Mouse (Mus musculus) embryonic facial prominence, embryonic 11.5 days (tissue): ENCODE results near the gene Bloc1s3. TPM values are rescaled to one million over a fixed set of nuclear protein-coding genes. Genes with fewer than 3 reads are reported as not detected.

Experiments
- ATAC-seq: fragments of 200-750 bp; cut with Nextera tagmentation; replicated peaks from 2 replicates; pipeline ENCODE4 v1.8.0; 2017; ENCODE audit warnings: low read depth; ENCODE audit not compliant: insufficient number of reproducible peaks, low FRiP score, low TSS enrichment
- DNase-seq: peaks from one replicate; pipeline ENCODE4 v3.0.0-alpha.2; 2015; ENCODE audit warnings: low spot score
- H3K27ac ChIP-seq: fragments of 300-500 bp; sonication (generic); replicated peaks from 2 replicates; pipeline ENCODE4 v1.5.1; 2014; ENCODE audit warnings: mild to moderate bottlenecking, low read depth, low read length, control low read depth
- H3K27me3 ChIP-seq: fragments of 300-500 bp; sonication (generic); 2 replicates; pipeline ENCODE4 v1.6.1; 2014; ENCODE audit warnings: mild to moderate bottlenecking, low read length, moderate library complexity, mixed read lengths; ENCODE audit not compliant: control insufficient read depth, insufficient read depth
- H3K36me3 ChIP-seq: fragments of 300-500 bp; sonication (generic); replicated peaks from 2 replicates; pipeline ENCODE4 v1.6.1; 2014; ENCODE audit warnings: low read depth, mild to moderate bottlenecking, low read length, moderate library complexity, mixed read lengths; ENCODE audit not compliant: control insufficient read depth, insufficient read depth
- H3K4me1 ChIP-seq: fragments of 300-500 bp; sonication (generic); 2 replicates; pipeline ENCODE4 v1.6.1; 2014; ENCODE audit warnings: low read length, mixed read lengths; ENCODE audit not compliant: control insufficient read depth, insufficient read depth
- H3K4me2 ChIP-seq: fragments of 300-500 bp; sonication (generic); 2 replicates; pipeline ENCODE4 v1.6.1; 2014; ENCODE audit warnings: low read depth, mild to moderate bottlenecking, control low read depth, low read length, moderate library complexity
- H3K4me3 ChIP-seq: fragments of 300-500 bp; sonication (generic); 2 replicates; pipeline ENCODE4 v1.5.1; 2014; ENCODE audit warnings: low read depth, low read length, control low read depth
- H3K9ac ChIP-seq: fragments of 300-500 bp; sonication (generic); replicated peaks from 2 replicates; pipeline ENCODE4 v1.6.1; 2014; ENCODE audit warnings: mild to moderate bottlenecking, control low read depth, low read length
- H3K9me3 ChIP-seq: fragments of 300-500 bp; sonication (generic); replicated peaks from 2 replicates; pipeline ENCODE4 v1.6.1; 2016; ENCODE audit warnings: mild to moderate bottlenecking, low read length, inconsistent platforms, mixed read lengths; ENCODE audit not compliant: control insufficient read depth
- WGBS: fragments of 180-500 bp; shearing (Covaris S2); extraction: QIAGEN DNeasy Blood & Tissue Kit; methylation state at CpG from one replicate; pipeline ENCODE4 v1.1.7; 2014; 5-methylcytosine and 5-hydroxymethylcytosine counted together
- polyA plus RNA-seq: library from polyadenylated mRNA; unstranded; fragments of >200 nt; fragmentation: Nextera tagmentation; extraction: Ambion mirVana; gene quantifications from 2 replicates; pipeline ENCODE4 v1.2.1, GENCODE M21; 2014

Bloc1s3 gene
- polyA plus RNA-seq, 1 experiment from 2014 or later = 2.3 TPM

GRCm38 (mm10) chr7:19500420-19501363 lies 7.5 kb downstream of the Bloc1s3 start:
- Histone ChIP-seq H3K9me3 (no peaks in the 10 kb centered on the region), H3K4me3 (no peak overlapping the region), H3K9ac (no peak overlapping the region), H3K27me3 (no peaks in the 10 kb centered on the region), H3K4me2 (no peak overlapping the region), H3K27ac (no peak overlapping the region), H3K36me3 (no peaks in the 10 kb centered on the region), H3K4me1 (no peaks in the 10 kb centered on the region)
- 70% methylated on average over 12 of the region's 12 CpGs for WGBS
- no peak for ATAC-seq
- DNase-seq = no peak

- H3K9me3 ChIP-seq = no peaks in the 10 kb centered on the region
Measured at GRCm38 (mm10) chr7:19498326-19498725, 9.8 kb downstream of the Bloc1s3 start.

GRCm38 (mm10) chr7:19496214-19496555 lies 12.0 kb downstream of the Bloc1s3 start:
- WGBS = 48% methylated on average over 5 of the region's 5 CpGs
- Histone ChIP-seq H3K27me3 (peaks cover 5% of the 10 kb centered on the region), H3K27ac (no peak overlapping the region), H3K4me2 (no peak overlapping the region), H3K36me3 (no peaks in the 10 kb centered on the region), H3K9ac (no peak overlapping the region), H3K4me1 (no peaks in the 10 kb centered on the region), H3K4me3 (no peak overlapping the region), H3K9me3 (no peaks in the 10 kb centered on the region)
- ATAC-seq = no peak
- no peak for DNase-seq

More at GRCm38 (mm10) chr7:19498326-19498725, 9.8 kb downstream of the Bloc1s3 start:
- Histone ChIP-seq H3K27me3 (no peaks in the 10 kb centered on the region), H3K4me1 (no peaks in the 10 kb centered on the region), H3K36me3 (no peaks in the 10 kb centered on the region), H3K27ac (no peak overlapping the region), H3K9ac (no peak overlapping the region), H3K4me3 (no peak overlapping the region), H3K4me2 (no peak overlapping the region)
- WGBS = 66% methylated on average over 4 of the region's 4 CpGs
- ATAC-seq (no peak), DNase-seq (no peak)

- no peak overlapping the region for H3K27ac ChIP-seq
- DNase-seq (no peak), ATAC-seq (no peak)
- no peak overlapping the region for H3K4me3 ChIP-seq
- H3K9me3 ChIP-seq = no peaks in the 10 kb centered on the region
- peaks cover 10% of the 10 kb centered on the region for H3K27me3 ChIP-seq
- H3K4me2 ChIP-seq = no peak overlapping the region
- H3K9ac ChIP-seq = no peak overlapping the region
- no peaks in the 10 kb centered on the region for H3K36me3 ChIP-seq
- WGBS = 51% methylated on average over 20 of the region's 20 CpGs
- no peaks in the 10 kb centered on the region for H3K4me1 ChIP-seq
Measured at GRCm38 (mm10) chr7:19495521-19496213, 12.5 kb downstream of the Bloc1s3 start.

- DNase-seq (no peak), ATAC-seq (no peak)
- Histone ChIP-seq H3K27me3 (peaks cover 15% of the 10 kb centered on the region), H3K4me2 (no peak overlapping the region), H3K9me3 (no peaks in the 10 kb centered on the region), H3K36me3 (no peaks in the 10 kb centered on the region), H3K27ac (no peak overlapping the region), H3K9ac (no peak overlapping the region), H3K4me1 (no peaks in the 10 kb centered on the region), H3K4me3 (no peak overlapping the region)
- 86% methylated on average over 25 of the region's 25 CpGs for WGBS
Measured at GRCm38 (mm10) chr7:19494751-19495474, 13.3 kb downstream of the Bloc1s3 start.

- 5% methylated on average over 26 of the region's 26 CpGs for WGBS
- ATAC-seq (no peak), DNase-seq (peak; percentile 33)
- Histone ChIP-seq H3K4me2 (peak overlapping the region; percentile 39), H3K27me3 (peaks cover 31% of the 10 kb centered on the region), H3K27ac (no peak overlapping the region), H3K36me3 (no peaks in the 10 kb centered on the region), H3K9ac (peak overlapping the region; percentile 39; the same call in 1 of the 2 replicates), H3K4me1 (no peaks in the 10 kb centered on the region; the same call in 1 of the 2 replicates), H3K4me3 (0 out of 2 replicates have a peak overlapping the region, but pooled peaks have one; percentile 3), H3K9me3 (no peaks in the 10 kb centered on the region)
Measured at GRCm38 (mm10) chr7:19491731-19492130, 16.4 kb downstream of the Bloc1s3 start.

- H3K36me3 ChIP-seq = no peaks in the 10 kb centered on the region
- H3K27me3 ChIP-seq = peaks cover 31% of the 10 kb centered on the region
- peak overlapping the region; percentile 14; the same call in 1 of the 2 replicates for H3K4me3 ChIP-seq
- ATAC-seq = no peak
- H3K9me3 ChIP-seq = no peaks in the 10 kb centered on the region
- H3K9ac ChIP-seq = no peak overlapping the region
- no peak overlapping the region for H3K27ac ChIP-seq
- DNase-seq = no peak
- H3K4me1 ChIP-seq = no peaks in the 10 kb centered on the region; the same call in 1 of the 2 replicates
- H3K4me2 ChIP-seq = peak overlapping the region; percentile 25
- WGBS = 3% methylated on average over 31 of the region's 31 CpGs
Measured at GRCm38 (mm10) chr7:19489525-19489924, 18.6 kb downstream of the Bloc1s3 start.
